Mouse (Mus musculus): ENCODE results near the gene Zfp84. TPM values are rescaled to one million over a fixed set of nuclear protein-coding genes. Genes with fewer than 3 reads are reported as not detected.

Gene Zfp84
- polyA plus RNA-seq, 1 experiment from 2014 or later = 17.0 TPM

- Histone ChIP-seq H3K4me2 (replicated peaks) (no peak overlapping the region), H3K9ac (no peak overlapping the region), H3K27ac (no peak overlapping the region), H3K36me3 (replicated peaks; ENCODE audit: control insufficient read depth, insufficient read depth) (peaks cover 67% of the 10 kb centered on the region), H3K4me3 (replicated peaks; ENCODE audit: low read length) (no peak overlapping the region), H3K9me3 (ENCODE audit: control insufficient read depth, low read length) (no peaks in the 10 kb centered on the region), H3K27me3 (ENCODE audit: control insufficient read depth, insufficient read depth, low read length) (no peaks in the 10 kb centered on the region), H3K4me1 (replicated peaks; ENCODE audit: control insufficient read depth, insufficient read depth, low read length) (peaks cover 10% of the 10 kb centered on the region)
- ATAC-seq (ENCODE audit: low FRiP score) (no peak), DNase-seq (ENCODE audit: low spot score) (no peak)
- 91% methylated on average over 7 of the region's 7 CpGs for WGBS
Observed at GRCm38 (mm10) chr7:29773503-29773902, 5.2 kb downstream of the Zfp84 start.

GRCm38 (mm10) chr7:29774371-29774770, 6.0 kb downstream of the Zfp84 start:
- H3K27me3 ChIP-seq (ENCODE audit: control insufficient read depth, insufficient read depth, low read length) = no peaks in the 10 kb centered on the region
- no peak for ATAC-seq (ENCODE audit: low FRiP score)
- H3K27ac ChIP-seq = no peak overlapping the region
- no peak overlapping the region for H3K4me3 ChIP-seq (replicated peaks; ENCODE audit: low read length)
- peaks cover 76% of the 10 kb centered on the region for H3K36me3 ChIP-seq (replicated peaks; ENCODE audit: control insufficient read depth, insufficient read depth)
- no peaks in the 10 kb centered on the region for H3K9me3 ChIP-seq (ENCODE audit: control insufficient read depth, low read length)
- WGBS = 90% methylated on average over 3 of the region's 3 CpGs
- peaks cover 5% of the 10 kb centered on the region for H3K4me1 ChIP-seq (replicated peaks; ENCODE audit: control insufficient read depth, insufficient read depth, low read length)
- no peak overlapping the region for H3K4me2 ChIP-seq (replicated peaks)
- no peak overlapping the region for H3K9ac ChIP-seq
- no peak for DNase-seq (ENCODE audit: low spot score)

DNA sequence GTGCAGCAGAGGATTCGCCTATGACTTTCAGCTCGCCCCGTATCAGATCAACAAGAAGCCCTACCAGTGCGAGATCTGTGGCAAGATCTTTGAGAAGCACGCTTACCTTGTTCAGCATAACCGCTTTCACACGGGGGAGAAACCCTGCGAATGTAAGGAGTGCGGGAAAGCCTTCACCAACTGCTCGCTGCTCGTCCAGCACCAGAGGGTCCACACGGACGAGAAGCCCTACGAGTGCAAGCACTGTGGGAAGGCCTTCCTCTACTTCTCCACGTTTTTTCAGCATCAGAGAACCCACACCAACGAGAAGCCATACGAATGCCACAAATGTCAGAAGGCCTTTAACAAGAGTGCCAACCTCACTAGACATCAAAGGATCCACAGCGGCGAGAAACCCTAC, 8.2 kb downstream of the Zfp84 start:
- Histone ChIP-seq H3K4me3 (replicated peaks; ENCODE audit: low read length) (no peak overlapping the region), H3K9ac (no peak overlapping the region), H3K36me3 (replicated peaks; ENCODE audit: control insufficient read depth, insufficient read depth) (peaks cover 88% of the 10 kb centered on the region), H3K4me2 (replicated peaks) (no peak overlapping the region), H3K27ac (no peak overlapping the region), H3K9me3 (ENCODE audit: control insufficient read depth, low read length) (no peaks in the 10 kb centered on the region), H3K4me1 (replicated peaks; ENCODE audit: control insufficient read depth, insufficient read depth, low read length) (no peaks in the 10 kb centered on the region), H3K27me3 (ENCODE audit: control insufficient read depth, insufficient read depth, low read length) (no peaks in the 10 kb centered on the region)
- DNase-seq (ENCODE audit: low spot score) (no peak), ATAC-seq (ENCODE audit: low FRiP score) (no peak)
- WGBS = 96% methylated on average over 19 of the region's 19 CpGs

DNA sequence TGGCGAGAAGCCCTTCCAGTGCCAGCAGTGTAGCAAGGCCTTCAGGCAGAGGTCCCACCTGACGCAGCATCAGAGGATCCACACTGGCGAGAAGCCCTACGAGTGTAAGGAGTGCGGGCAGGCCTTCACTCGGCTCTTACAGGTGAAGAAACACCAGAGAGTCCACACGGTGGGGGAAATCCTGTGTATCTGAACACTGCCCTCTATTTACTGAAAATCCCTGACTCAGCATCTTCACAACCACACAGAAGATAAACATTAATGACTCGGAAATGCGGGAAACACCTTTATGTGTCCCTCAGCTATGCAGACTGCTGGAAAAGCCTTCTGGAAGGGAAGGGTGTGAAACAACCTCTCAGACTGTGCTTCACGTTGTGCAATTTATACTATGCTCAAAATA, 9.0 kb downstream of the Zfp84 start:
- whole genome bisulfite sequencing = 94% methylated on average over 10 of the region's 10 CpGs
- Histone ChIP-seq H3K36me3 (replicated peaks; ENCODE audit: control insufficient read depth, insufficient read depth) (peaks cover 81% of the 10 kb centered on the region), H3K27me3 (ENCODE audit: control insufficient read depth, insufficient read depth, low read length) (no peaks in the 10 kb centered on the region), H3K27ac (no peak overlapping the region), H3K4me1 (replicated peaks; ENCODE audit: control insufficient read depth, insufficient read depth, low read length) (no peaks in the 10 kb centered on the region), H3K9ac (no peak overlapping the region), H3K4me3 (replicated peaks; ENCODE audit: low read length) (no peak overlapping the region), H3K4me2 (replicated peaks) (no peak overlapping the region), H3K9me3 (ENCODE audit: control insufficient read depth, low read length) (no peaks in the 10 kb centered on the region)
- no peak for ATAC-seq (ENCODE audit: low FRiP score)
- no peak for DNase-seq (ENCODE audit: low spot score)

DNA sequence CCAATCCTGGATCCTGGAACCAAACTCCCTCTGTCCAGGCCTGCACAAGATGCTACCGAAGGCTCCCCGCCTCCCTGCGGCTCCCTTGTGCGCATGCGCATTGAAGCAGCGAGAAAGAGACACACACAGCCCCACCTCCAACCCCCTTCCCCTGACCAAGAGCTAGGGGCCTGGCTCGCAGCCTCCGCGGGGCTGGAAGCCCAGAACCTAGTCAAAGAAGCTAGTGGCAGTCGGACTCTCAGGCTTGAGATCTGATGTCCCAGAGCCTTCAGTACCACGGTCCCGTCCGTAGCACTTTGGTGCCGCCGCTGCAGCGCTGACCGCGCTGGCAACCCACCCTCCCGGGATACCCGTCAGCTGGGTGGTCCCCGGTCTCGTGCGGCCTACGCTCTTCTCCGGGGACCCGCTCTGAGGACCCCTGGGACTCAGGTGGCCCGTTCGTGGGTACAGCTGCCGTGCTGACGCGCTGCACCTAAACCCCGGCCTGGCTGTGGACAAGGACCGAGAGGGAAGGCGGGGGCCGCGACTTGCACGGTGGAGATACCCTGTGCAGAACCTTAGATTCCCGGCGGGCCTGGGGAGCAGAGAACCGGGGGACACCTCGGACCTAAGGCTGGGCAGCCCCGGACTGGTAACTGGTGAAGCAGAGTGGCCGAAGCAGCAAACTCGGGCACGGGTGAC, 15.7 kb downstream of the Zfp84 start, which contains the start of gene Zfp30:
Gene Zfp30 (plus strand): TSS at position 128 of the 681 bp plus-strand sequence.
- DNase-seq (ENCODE audit: low spot score) (peak; percentile 93), ATAC-seq (ENCODE audit: low FRiP score) (peak; percentile 95)
- Histone ChIP-seq H3K9ac (peak within 1 kb of the TSS; percentile 85), H3K36me3 (replicated peaks; ENCODE audit: control insufficient read depth, insufficient read depth) (peaks cover 38% of the 10 kb centered on the region), H3K4me1 (replicated peaks; ENCODE audit: control insufficient read depth, insufficient read depth, low read length) (peaks cover 16% of the 10 kb centered on the region), H3K4me2 (replicated peaks) (peak within 1 kb of the TSS; percentile 79), H3K4me3 (replicated peaks; ENCODE audit: low read length) (peak within 1 kb of the TSS; percentile 77), H3K27me3 (ENCODE audit: control insufficient read depth, insufficient read depth, low read length) (no peaks in the 10 kb centered on the region), H3K9me3 (ENCODE audit: control insufficient read depth, low read length) (no peaks in the 10 kb centered on the region), H3K27ac (peak within 1 kb of the TSS; percentile 90)
- WGBS = under 1% methylated on average over 45 of the region's 45 CpGs

DNA sequence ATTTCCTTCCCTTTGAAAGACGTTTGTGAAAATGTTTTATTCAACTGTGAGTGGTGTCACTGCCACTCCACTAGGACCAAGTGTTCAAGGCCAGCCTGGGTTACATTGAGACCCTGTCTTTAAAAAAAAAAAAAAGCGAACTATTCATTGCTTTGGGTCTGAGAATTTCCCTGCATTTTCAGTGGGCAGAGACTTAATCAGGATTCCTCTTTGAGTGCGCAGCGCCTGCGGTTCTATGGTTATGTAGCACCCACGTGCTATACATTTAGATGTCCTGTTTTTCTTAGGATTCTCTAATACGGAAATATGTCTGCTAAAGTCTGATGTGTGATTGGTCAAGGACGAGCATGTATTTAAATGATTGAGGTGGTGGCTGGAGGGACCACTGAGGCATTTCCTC, 16.7 kb downstream of the Zfp84 start:
- Histone ChIP-seq H3K4me2 (replicated peaks) (peak overlapping the region; percentile 79), H3K9ac (peak overlapping the region; percentile 85), H3K9me3 (ENCODE audit: control insufficient read depth, low read length) (no peaks in the 10 kb centered on the region), H3K36me3 (replicated peaks; ENCODE audit: control insufficient read depth, insufficient read depth) (peaks cover 38% of the 10 kb centered on the region), H3K4me3 (replicated peaks; ENCODE audit: low read length) (peak overlapping the region; percentile 77), H3K27me3 (ENCODE audit: control insufficient read depth, insufficient read depth, low read length) (no peaks in the 10 kb centered on the region), H3K4me1 (replicated peaks; ENCODE audit: control insufficient read depth, insufficient read depth, low read length) (peaks cover 16% of the 10 kb centered on the region), H3K27ac (no peak overlapping the region)
- no peak for DNase-seq (ENCODE audit: low spot score)
- no peak for ATAC-seq (ENCODE audit: low FRiP score)
- WGBS = 56% methylated on average over 8 of the region's 8 CpGs

DNA sequence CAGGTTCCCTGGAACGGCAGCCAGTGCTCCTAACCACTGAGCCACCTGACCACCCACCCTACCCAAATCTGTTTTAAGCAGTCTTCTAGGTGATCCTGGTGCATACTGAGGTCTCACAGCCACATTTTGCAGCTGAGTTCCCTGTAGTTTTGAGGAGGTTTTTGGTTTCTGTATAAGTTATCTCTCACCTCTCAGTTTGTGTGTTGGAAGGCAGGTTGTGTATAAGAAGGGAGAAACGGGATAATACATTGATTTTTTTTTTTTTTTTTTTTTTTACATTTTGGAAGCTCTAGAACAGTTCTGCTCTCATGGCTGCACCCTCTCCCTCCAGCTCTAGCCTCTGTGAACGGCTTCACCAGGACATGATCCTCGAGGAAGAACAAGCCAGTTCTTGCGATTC, 17.5 kb downstream of the Zfp84 start:
- no peaks in the 10 kb centered on the region for H3K9me3 ChIP-seq (ENCODE audit: control insufficient read depth, low read length)
- H3K4me3 ChIP-seq (replicated peaks; ENCODE audit: low read length) = peak overlapping the region; percentile 77
- no peak overlapping the region for H3K27ac ChIP-seq
- WGBS = 82% methylated on average over 5 of the region's 5 CpGs
- H3K36me3 ChIP-seq (replicated peaks; ENCODE audit: control insufficient read depth, insufficient read depth) = peaks cover 40% of the 10 kb centered on the region
- H3K4me1 ChIP-seq (replicated peaks; ENCODE audit: control insufficient read depth, insufficient read depth, low read length) = peaks cover 16% of the 10 kb centered on the region
- H3K4me2 ChIP-seq (replicated peaks) = peak overlapping the region; percentile 79
- ATAC-seq (ENCODE audit: low FRiP score) (no peak), DNase-seq (ENCODE audit: low spot score) (no peak)
- H3K27me3 ChIP-seq (ENCODE audit: control insufficient read depth, insufficient read depth, low read length) = no peaks in the 10 kb centered on the region
- H3K9ac ChIP-seq = peak overlapping the region; percentile 85

DNA sequence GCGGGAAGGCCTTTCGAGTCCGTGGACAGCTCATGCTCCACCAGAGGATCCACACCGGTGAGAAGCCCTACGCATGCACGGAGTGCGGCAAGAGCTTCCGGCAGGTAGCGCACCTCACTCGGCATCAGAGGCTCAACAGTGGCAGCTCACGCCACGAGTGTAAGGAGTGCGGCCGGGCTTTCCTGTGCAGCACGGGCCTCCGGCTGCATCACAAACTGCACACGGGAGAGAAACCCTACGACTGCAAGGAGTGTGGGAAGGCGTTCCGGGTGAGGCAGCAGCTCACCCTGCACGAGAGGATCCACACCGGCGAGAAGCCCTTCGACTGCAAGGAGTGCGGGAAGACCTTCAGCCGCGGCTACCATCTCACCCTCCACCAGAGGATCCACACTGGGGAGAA, 24.6 kb downstream of the Zfp84 start:
- H3K36me3 ChIP-seq (replicated peaks; ENCODE audit: control insufficient read depth, insufficient read depth) = peaks cover 66% of the 10 kb centered on the region
- H3K4me3 ChIP-seq (replicated peaks; ENCODE audit: low read length) = no peak overlapping the region
- peaks cover 10% of the 10 kb centered on the region for H3K9me3 ChIP-seq (ENCODE audit: control insufficient read depth, low read length)
- no peak overlapping the region for H3K4me2 ChIP-seq (replicated peaks)
- no peaks in the 10 kb centered on the region for H3K4me1 ChIP-seq (replicated peaks; ENCODE audit: control insufficient read depth, insufficient read depth, low read length)
- DNase-seq (ENCODE audit: low spot score) = no peak
- no peak for ATAC-seq (ENCODE audit: low FRiP score)
- H3K27me3 ChIP-seq (ENCODE audit: control insufficient read depth, insufficient read depth, low read length) = no peaks in the 10 kb centered on the region
- WGBS = 32% methylated on average over 27 of the region's 27 CpGs
- H3K27ac ChIP-seq = no peak overlapping the region
- H3K9ac ChIP-seq = no peak overlapping the region

DNA sequence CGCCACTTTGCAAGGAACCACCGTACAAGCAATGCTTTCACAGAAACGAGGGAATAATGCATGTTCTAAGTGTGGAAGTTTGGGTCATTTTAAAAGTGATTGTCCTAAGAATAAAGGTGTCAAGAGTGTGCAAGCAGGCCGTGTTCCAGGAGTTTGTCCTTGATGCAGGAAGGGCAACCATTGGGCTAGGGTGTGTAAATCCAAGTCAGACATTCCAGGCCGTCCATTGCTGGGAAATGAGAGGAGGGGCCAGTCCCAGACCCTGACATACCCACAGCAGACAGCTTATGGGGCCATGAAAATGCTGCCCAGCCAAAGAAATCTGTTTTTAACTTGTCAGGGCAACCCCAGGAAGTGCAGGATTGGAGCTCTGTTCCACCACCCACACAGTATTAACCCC, 38.7 kb downstream of the Zfp84 start:
- WGBS = 82% methylated on average over 5 of the region's 5 CpGs
- 0 out of 2 replicates have a peak, but pooled peaks cover 12% of the 10 kb centered on the region for H3K9me3 ChIP-seq (ENCODE audit: control insufficient read depth, low read length)
- no peaks in the 10 kb centered on the region for H3K4me1 ChIP-seq (replicated peaks; ENCODE audit: control insufficient read depth, insufficient read depth, low read length)
- no peak for ATAC-seq (ENCODE audit: low FRiP score)
- no peak for DNase-seq (ENCODE audit: low spot score)
- H3K27me3 ChIP-seq (ENCODE audit: control insufficient read depth, insufficient read depth, low read length) = no peaks in the 10 kb centered on the region
- H3K4me2 ChIP-seq (replicated peaks) = no peak overlapping the region
- H3K9ac ChIP-seq = no peak overlapping the region
- no peak overlapping the region for H3K4me3 ChIP-seq (replicated peaks; ENCODE audit: low read length)
- no peaks in the 10 kb centered on the region for H3K36me3 ChIP-seq (replicated peaks; ENCODE audit: control insufficient read depth, insufficient read depth)
- H3K27ac ChIP-seq = no peak overlapping the region

DNA sequence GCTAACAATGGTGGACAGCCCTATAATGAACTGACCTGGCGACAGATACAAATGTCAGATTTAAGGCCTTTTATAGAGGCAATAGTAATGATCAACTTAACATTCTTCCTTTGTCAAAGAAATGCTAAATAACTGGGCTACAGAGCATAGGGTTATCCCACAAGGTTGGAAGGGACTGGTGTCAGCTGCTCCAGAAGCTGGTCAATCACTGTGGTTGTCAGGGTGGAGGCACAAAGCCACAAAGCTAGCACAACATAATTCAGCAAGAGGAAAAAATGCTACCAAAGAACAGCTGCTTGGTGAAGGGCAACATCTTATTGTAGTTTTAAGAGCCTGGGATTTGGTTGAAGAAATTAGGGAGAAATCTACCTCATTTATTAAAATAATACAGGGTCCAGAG, 43.9 kb downstream of the Zfp84 start:
- H3K9me3 ChIP-seq (ENCODE audit: control insufficient read depth, low read length) = 0 out of 2 replicates have a peak, but pooled peaks cover 12% of the 10 kb centered on the region
- DNase-seq (ENCODE audit: low spot score) = no peak
- H3K9ac ChIP-seq = no peak overlapping the region
- WGBS = 94% methylated on average over 1 of the region's 1 CpGs
- no peaks in the 10 kb centered on the region for H3K36me3 ChIP-seq (replicated peaks; ENCODE audit: control insufficient read depth, insufficient read depth)
- peaks cover 18% of the 10 kb centered on the region for H3K4me1 ChIP-seq (replicated peaks; ENCODE audit: control insufficient read depth, insufficient read depth, low read length)
- no peak overlapping the region for H3K4me2 ChIP-seq (replicated peaks)
- no peaks in the 10 kb centered on the region for H3K27me3 ChIP-seq (ENCODE audit: control insufficient read depth, insufficient read depth, low read length)
- no peak overlapping the region for H3K4me3 ChIP-seq (replicated peaks; ENCODE audit: low read length)
- ATAC-seq (ENCODE audit: low FRiP score) = no peak
- no peak overlapping the region for H3K27ac ChIP-seq

Data from hindbrain, embryonic 14.5 days (tissue).